8 mouse cellular contexts compared by ENCODE assay signal in genomic region chr2:18058146-18058708, GRCm38 (mm10). TPM values are rescaled to one million over a fixed set of nuclear protein-coding genes. Genes with fewer than 3 reads are reported as not detected.
DNase-seq lines count a peak whose midpoint lies in the region; ATAC-seq and TF ChIP-seq lines count a peak whose summit lies in the region.

No protein-coding gene starts in this region.

- no peaks in the 10 kb centered on the region for H3K9me3 ChIP-seq in heart, embryonic 11.5 days (replicated peaks; ENCODE audit: control insufficient read depth, low read length)
- no peaks in the 10 kb centered on the region for H3K9me3 ChIP-seq in ES-E14 (ENCODE audit: control insufficient read depth, insufficient read depth, low read depth, low read length)
- no peaks in the 10 kb centered on the region for H3K9me3 ChIP-seq in heart, postnatal 0 days (replicated peaks; ENCODE audit: control insufficient read depth, low read length)
- H3K9me3 ChIP-seq in midbrain, embryonic 10.5 days (replicated peaks) = no peaks in the 10 kb centered on the region

- no peak for TF ChIP-seq EP300 in heart, postnatal 0 days (IDR thresholded peaks at IDR 0.05; ENCODE audit: low read depth)

- peak overlapping the region; percentile 100 for H3K27ac ChIP-seq in heart, embryonic 11.5 days (ENCODE audit: low read depth, low read length)
- H3K27ac ChIP-seq in ES-E14 (ENCODE audit: insufficient read depth, low read depth, low read length, poor library complexity, severe bottlenecking) = peak overlapping the region; percentile 96; the same call in 1 of the 2 replicates
- peak overlapping the region; percentile 99 for H3K27ac ChIP-seq in heart, postnatal 0 days (ENCODE audit: low read depth)
- peak overlapping the region; percentile 100 for H3K27ac ChIP-seq in midbrain, embryonic 10.5 days (replicated peaks)

- H3K36me3 ChIP-seq in heart, embryonic 11.5 days (ENCODE audit: control insufficient read depth, insufficient read depth, low read length) = no peaks in the 10 kb centered on the region
- no peaks in the 10 kb centered on the region for H3K36me3 ChIP-seq in ES-E14 (ENCODE audit: control insufficient read depth, insufficient read depth, low read length, poor library complexity, severe bottlenecking)
- H3K36me3 ChIP-seq in heart, postnatal 0 days (replicated peaks; ENCODE audit: control insufficient read depth, insufficient read depth, low read length) = no peaks in the 10 kb centered on the region
- H3K36me3 ChIP-seq in midbrain, embryonic 10.5 days = no peaks in the 10 kb centered on the region

- ATAC-seq in heart, embryonic 11.5 days (replicated peaks; ENCODE audit: insufficient number of reproducible peaks, low FRiP score, low TSS enrichment) = no peak
- ATAC-seq in heart, postnatal 0 days (ENCODE audit: insufficient read depth, low read depth) = no peak

- in situ Hi-C loops in ES-E14 (cut with MboI; ENCODE audit: low sequenced_read_pairs in 2 of 2, unreplicated experiment in 2 of 2) = no loop called here

- peak overlapping the region; percentile 99 for H3K4me2 ChIP-seq in heart, embryonic 11.5 days
- peak overlapping the region; percentile 76 for H3K4me2 ChIP-seq in heart, postnatal 0 days (ENCODE audit: low read depth, low read length)

- 22% methylated on average over 9 of the region's 9 CpGs for WGBS in heart, embryonic 11.5 days (ENCODE audit: insufficient replicate concordance)
- WGBS in heart, postnatal 0 days = 21% methylated on average over 9 of the region's 9 CpGs
- WGBS in midbrain, embryonic 10.5 days = 8% methylated on average over 9 of the region's 9 CpGs

- no peak for TF ChIP-seq CTCF in heart, postnatal 0 days (IDR thresholded peaks at IDR 0.05; ENCODE audit: low read depth)

- DNase-seq in heart, adult 11 months = no peak
- no peak for DNase-seq in ES-E14 (ENCODE audit: low read depth, low spot score)
- no peak for DNase-seq in heart, postnatal 0 days (ENCODE audit: low spot score)
- no peak for DNase-seq in midbrain, embryonic 10.5 days (ENCODE audit: low spot score)
- no peak for DNase-seq in layer of hippocampus, adult 11-12 months (ENCODE audit: low spot score)
- DNase-seq in left cerebral cortex, adult 9 months (ENCODE audit: low spot score in 2 of 2) = no peak
- no peak for DNase-seq in spleen, postnatal 14 days (ENCODE audit: low spot score in 2 of 2)

- peak overlapping the region; percentile 99 for H3K9ac ChIP-seq in heart, embryonic 11.5 days (ENCODE audit: low read depth, low read length)
- H3K9ac ChIP-seq in ES-E14 (ENCODE audit: insufficient read depth, low read depth, low read length, poor library complexity, severe bottlenecking) = no peak overlapping the region; the same call in 1 of the 2 replicates
- H3K9ac ChIP-seq in heart, postnatal 0 days (replicated peaks; ENCODE audit: low read depth, low read length) = peak overlapping the region; percentile 92

- peak overlapping the region; percentile 62 for H3K4me3 ChIP-seq in heart, embryonic 11.5 days (ENCODE audit: low read depth, low read length)
- peak overlapping the region; percentile 73 to 75; a peak in 3 of 4 replicates for H3K4me3 ChIP-seq in ES-E14 (ENCODE audit: insufficient read depth in 1 of 2, low read depth in 1 of 2, low read length in 2 of 2, poor library complexity in 1 of 2, severe bottlenecking in 1 of 2)
- peak overlapping the region; percentile 75 for H3K4me3 ChIP-seq in heart, postnatal 0 days (ENCODE audit: low read depth, low read length)
- H3K4me3 ChIP-seq in midbrain, embryonic 10.5 days = peak overlapping the region; percentile 81

- H3K27me3 ChIP-seq in heart, embryonic 11.5 days (ENCODE audit: control insufficient read depth, insufficient read depth, low read length) = no peaks in the 10 kb centered on the region
- H3K27me3 ChIP-seq in heart, postnatal 0 days (ENCODE audit: control insufficient read depth, insufficient read depth, low read length) = no peaks in the 10 kb centered on the region
- H3K27me3 ChIP-seq in midbrain, embryonic 10.5 days (ENCODE audit: low read depth, poor library complexity, severe bottlenecking) = no peaks in the 10 kb centered on the region

- H3K4me1 ChIP-seq in heart, embryonic 11.5 days (ENCODE audit: control insufficient read depth, insufficient read depth, low read length) = peaks cover 11% of the 10 kb centered on the region
- peaks cover 0 to 13% of the 10 kb centered on the region in 2 experiments; a peak in 2 of 4 replicates for H3K4me1 ChIP-seq in ES-E14 (ENCODE audit: control insufficient read depth in 2 of 2, insufficient read depth in 2 of 2, low read length in 2 of 2, poor library complexity in 1 of 2)
- peaks cover 20% of the 10 kb centered on the region; the same call in 1 of the 2 replicates for H3K4me1 ChIP-seq in heart, postnatal 0 days (ENCODE audit: control insufficient read depth, insufficient read depth)
- peaks cover 65% of the 10 kb centered on the region for H3K4me1 ChIP-seq in midbrain, embryonic 10.5 days

TF ChIP-seq in ES-E14, 5 proteins besides CTCF, POLR2A, EP300 and RAD21:
- TF ChIP-seq CHD2 (IDR thresholded peaks at IDR 0.05; ENCODE audit: low read depth, low read length) = no peak
- TF ChIP-seq MAFK (IDR thresholded peaks at IDR 0.05; ENCODE audit: insufficient read depth, low read depth, low read length) = no peak
- no peak for TF ChIP-seq ZC3H11A (IDR thresholded peaks at IDR 0.05; ENCODE audit: borderline replicate concordance, low read depth, low read length)
- no peak for TF ChIP-seq ZNF384 (IDR thresholded peaks at IDR 0.05; ENCODE audit: low read depth, low read length)
- TF ChIP-seq HCFC1 (IDR thresholded peaks at IDR 0.05; ENCODE audit: borderline replicate concordance, insufficient read depth, low read length) = no peak

RNA-seq across cellular contexts. Expression of gene Mllt10, which starts 3.2 kb away (rescaled TPM):
- 25.9 and 36.4 TPM in 2 replicates for polyA plus RNA-seq in heart, embryonic 11.5 days (2014; fragmentation: Nextera tagmentation; extraction: Ambion mirVana)
- 39.7 and 40.7 TPM in 2 replicates for total RNA-seq in ES-E14 (2012; rRNA removed)
- 14.8 and 25.6 TPM in 2 replicates for total RNA-seq in heart, postnatal 0 days (2014; rRNA removed; ENCODE audit: low replicate concordance)
- polyA plus RNA-seq in heart, postnatal 0 days (2015; fragmentation: Nextera tagmentation; extraction: Ambion mirVana) = 22.1 and 24.8 TPM in 2 replicates
- polyA plus RNA-seq in midbrain, embryonic 10.5 days (2016; fragmentation: Nextera tagmentation; extraction: Ambion mirVana) = 66.9 and 71.0 TPM in 2 replicates

RNA-seq across cellular contexts. Expression of gene Skida1, which starts 9.4 kb away (rescaled TPM):
- 6.0 and 6.4 TPM in 2 replicates for polyA plus RNA-seq in heart, embryonic 11.5 days (2014; fragmentation: Nextera tagmentation; extraction: Ambion mirVana)
- 0.63 and 2.6 TPM in 2 replicates for total RNA-seq in ES-E14 (2012; rRNA removed)
- 4.4 and 7.1 TPM in 2 replicates for total RNA-seq in heart, postnatal 0 days (2014; rRNA removed; ENCODE audit: low replicate concordance)
- polyA plus RNA-seq in heart, postnatal 0 days (2015; fragmentation: Nextera tagmentation; extraction: Ambion mirVana) = 2.2 and 2.4 TPM in 2 replicates
- polyA plus RNA-seq in midbrain, embryonic 10.5 days (2016; fragmentation: Nextera tagmentation; extraction: Ambion mirVana) = 19.3 and 22.7 TPM in 2 replicates

RNA-seq across cellular contexts. Expression of gene A930004D18Rik, which starts 20.7 kb away (rescaled TPM):
- 7.1 and 9.1 TPM in 2 replicates for polyA plus RNA-seq in heart, embryonic 11.5 days (2014; fragmentation: Nextera tagmentation; extraction: Ambion mirVana)
- total RNA-seq in ES-E14 (2012; rRNA removed) = 1.9 and 6.2 TPM in 2 replicates
- 3.5 and 7.8 TPM in 2 replicates for total RNA-seq in heart, postnatal 0 days (2014; rRNA removed; ENCODE audit: low replicate concordance)
- 6.9 and 8.4 TPM in 2 replicates for polyA plus RNA-seq in heart, postnatal 0 days (2015; fragmentation: Nextera tagmentation; extraction: Ambion mirVana)
- 25.0 and 25.1 TPM in 2 replicates for polyA plus RNA-seq in midbrain, embryonic 10.5 days (2016; fragmentation: Nextera tagmentation; extraction: Ambion mirVana)
